Mouse (Mus musculus) spleen, adult 18-20 months (tissue): ENCODE results near the gene Manba.
"Not testable (repeated sequence)": the region's sequence is repeated elsewhere in the genome, so short reads cannot be mapped to it uniquely, and the experiment has no call there.

Experiments
- DNase-seq, 2 experiments: peaks; one replicate each; pipeline ENCODE4 v3.0.0; 2022; ENCODE audit warnings: mixed read lengths in 2 of 2

Gene Manba

GRCm38 (mm10) chr3:135487803-135488202 lies 2.4 kb downstream of the Manba start:
- DNase-seq: no peak

- no peak for DNase-seq
Measured at GRCm38 (mm10) chr3:135489865-135490520, 4.6 kb downstream of the Manba start.

- DNase-seq: no peak
Measured at GRCm38 (mm10) chr3:135491102-135491501, 5.7 kb downstream of the Manba start.

- not testable (repeated sequence) for DNase-seq
Measured at GRCm38 (mm10) chr3:135493320-135493719, 7.9 kb downstream of the Manba start.

- DNase-seq: not testable (repeated sequence)
Measured at GRCm38 (mm10) chr3:135497956-135498355, 12.5 kb downstream of the Manba start.

- DNase-seq: no peak
Measured at GRCm38 (mm10) chr3:135498891-135499290, 13.5 kb downstream of the Manba start.

GRCm38 (mm10) chr3:135503160-135503559 lies 17.7 kb downstream of the Manba start:
- DNase-seq: no peak

GRCm38 (mm10) chr3:135505369-135505909 lies 20.0 kb downstream of the Manba start:
- peak; percentile 44 to 79 for DNase-seq

- DNase-seq: no peak
Measured at GRCm38 (mm10) chr3:135505916-135506482, 20.6 kb downstream of the Manba start.

- DNase-seq: no peak
Measured at GRCm38 (mm10) chr3:135507506-135507905, 22.1 kb downstream of the Manba start.

GRCm38 (mm10) chr3:135508191-135508590 lies 22.8 kb downstream of the Manba start:
- no peak for DNase-seq

GRCm38 (mm10) chr3:135510372-135510771 lies 25.0 kb downstream of the Manba start:
- no peak for DNase-seq

- DNase-seq: no peak
Measured at GRCm38 (mm10) chr3:135511683-135512082, 26.3 kb downstream of the Manba start.

- no peak for DNase-seq
Measured at GRCm38 (mm10) chr3:135513270-135513669, 27.9 kb downstream of the Manba start.

GRCm38 (mm10) chr3:135513800-135514425 lies 28.5 kb downstream of the Manba start:
- no peak for DNase-seq

- no peak for DNase-seq
Measured at GRCm38 (mm10) chr3:135515246-135515645, 29.8 kb downstream of the Manba start.

- DNase-seq: no peak
Measured at GRCm38 (mm10) chr3:135516891-135517290, 31.5 kb downstream of the Manba start.

GRCm38 (mm10) chr3:135518882-135519281 lies 33.5 kb downstream of the Manba start:
- DNase-seq: no peak

GRCm38 (mm10) chr3:135519584-135519983 lies 34.2 kb downstream of the Manba start:
- no peak for DNase-seq

GRCm38 (mm10) chr3:135521963-135522362 lies 36.6 kb downstream of the Manba start:
- no peak for DNase-seq

GRCm38 (mm10) chr3:135522618-135523355 lies 37.4 kb downstream of the Manba start:
- DNase-seq: no peak

GRCm38 (mm10) chr3:135524900-135525299 lies 39.5 kb downstream of the Manba start:
- DNase-seq: not testable (repeated sequence)

- DNase-seq: no peak
Measured at GRCm38 (mm10) chr3:135529670-135530069, 44.3 kb downstream of the Manba start.
